In the genomic region with DNA sequence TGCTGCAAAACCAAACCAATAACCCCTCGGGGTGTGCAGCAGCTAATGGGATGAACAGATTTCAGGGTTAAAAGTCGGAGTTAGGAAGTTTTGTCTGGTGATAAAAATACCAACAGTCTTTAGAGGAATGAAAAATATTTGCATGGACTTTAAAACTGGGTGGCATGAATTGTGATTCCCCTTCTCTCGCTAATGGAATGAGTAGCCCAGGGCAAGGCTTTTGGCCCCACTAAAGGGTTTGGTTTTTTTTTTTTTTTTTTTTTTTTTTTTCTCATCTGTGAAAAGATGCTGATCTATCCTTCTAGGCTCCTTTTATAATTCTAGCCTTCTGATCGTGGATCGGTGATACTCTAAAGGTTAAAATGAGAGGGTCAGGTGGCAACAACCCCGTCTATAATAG, we compare ENCODE assay signal across 9 mouse cellular contexts. TPM values are rescaled to one million over a fixed set of nuclear protein-coding genes. Genes with fewer than 3 reads are reported as not detected.
DNase-seq lines count a peak whose midpoint lies in the region; ATAC-seq and TF ChIP-seq lines count a peak whose summit lies in the region.
"Had no signal": no experiment of that assay in that cellular context is flagged by ENCODE, and none has a peak within 500 bp of the region (broad histone marks: within the 10 kb centered on the region; RNA-seq: fewer than 3 reads in every experiment).

No protein-coding gene starts in this region.

- 62% methylated on average over 6 of the region's 6 CpGs for WGBS in heart, embryonic 12.5 days
- 62% methylated on average over 6 of the region's 6 CpGs for WGBS in midbrain, embryonic 10.5 days
- 56% methylated on average over 6 of the region's 6 CpGs for WGBS in midbrain, embryonic 14.5 days
- 59% methylated on average over 6 of the region's 6 CpGs for WGBS in hindbrain, embryonic 12.5 days
- 83% methylated on average over 6 of the region's 6 CpGs for WGBS in small intestine, adult 2 months

- no peak for TF ChIP-seq CTCF in small intestine, adult 2 months (IDR thresholded peaks at IDR 0.05; ENCODE audit: extremely low read depth, insufficient read length, insufficient replicate concordance, low read depth, low read length)

- no peak for DNase-seq in heart, adult 18-20 months
- no peak for DNase-seq in midbrain, embryonic 10.5 days (ENCODE audit: low spot score)
- no peak for DNase-seq in midbrain, embryonic 14.5 days
- no peak for DNase-seq in adrenal gland, postnatal 36 days
- DNase-seq: right cerebral cortex, adult 18-20 months had no signal

- no peak overlapping the region for H3K4me3 ChIP-seq in heart, embryonic 12.5 days
- 0 out of 2 replicates have a peak overlapping the region, but pooled peaks have one; percentile 20 for H3K4me3 ChIP-seq in midbrain, embryonic 10.5 days
- no peak overlapping the region for H3K4me3 ChIP-seq in midbrain, embryonic 14.5 days (replicated peaks; ENCODE audit: low read depth, low read length)
- no peak overlapping the region for H3K4me3 ChIP-seq in hindbrain, embryonic 12.5 days
- H3K4me3 ChIP-seq in small intestine, adult 2 months (ENCODE audit: low read depth, low read length): no peak overlapping the region

- no peak for ATAC-seq in heart, embryonic 12.5 days (ENCODE audit: insufficient number of reproducible peaks, low FRiP score)
- ATAC-seq in midbrain, embryonic 14.5 days (ENCODE audit: low FRiP score, low TSS enrichment): no peak
- no peak for ATAC-seq in hindbrain, embryonic 12.5 days (ENCODE audit: low FRiP score)
- ATAC-seq in inflammation-experienced regulatory T-cells, adult 6 months: no peak

- no peaks in the 10 kb centered on the region for H3K9me3 ChIP-seq in heart, embryonic 12.5 days (replicated peaks)
- H3K9me3 ChIP-seq in midbrain, embryonic 10.5 days (replicated peaks): no peaks in the 10 kb centered on the region
- H3K9me3 ChIP-seq in midbrain, embryonic 14.5 days (ENCODE audit: control insufficient read depth, low read length): no peaks in the 10 kb centered on the region
- H3K9me3 ChIP-seq in hindbrain, embryonic 12.5 days (replicated peaks): no peaks in the 10 kb centered on the region

- H3K9ac ChIP-seq in heart, embryonic 12.5 days: no peak overlapping the region
- H3K9ac ChIP-seq in midbrain, embryonic 14.5 days (replicated peaks; ENCODE audit: low read length): no peak overlapping the region
- no peak overlapping the region for H3K9ac ChIP-seq in hindbrain, embryonic 12.5 days

- H3K36me3 ChIP-seq in heart, embryonic 12.5 days: peaks cover 14% of the 10 kb centered on the region
- peaks cover 10% of the 10 kb centered on the region for H3K36me3 ChIP-seq in midbrain, embryonic 10.5 days
- H3K36me3 ChIP-seq in midbrain, embryonic 14.5 days (ENCODE audit: control insufficient read depth, insufficient read depth, low read length): no peaks in the 10 kb centered on the region
- no peaks in the 10 kb centered on the region for H3K36me3 ChIP-seq in hindbrain, embryonic 12.5 days
- peaks cover 11% of the 10 kb centered on the region for H3K36me3 ChIP-seq in small intestine, adult 2 months (ENCODE audit: control insufficient read depth, insufficient read depth, low read length)

- peak overlapping the region; percentile 55 for H3K27ac ChIP-seq in heart, embryonic 12.5 days (ENCODE audit: poor library complexity, severe bottlenecking)
- H3K27ac ChIP-seq in midbrain, embryonic 10.5 days (replicated peaks): peak overlapping the region; percentile 77; the same call in 1 of the 2 replicates
- no peak overlapping the region for H3K27ac ChIP-seq in midbrain, embryonic 14.5 days (replicated peaks; ENCODE audit: low read depth, low read length)
- peak overlapping the region; percentile 24; the same call in 1 of the 2 replicates for H3K27ac ChIP-seq in hindbrain, embryonic 12.5 days
- peak overlapping the region; percentile 56; the same call in 1 of the 2 replicates for H3K27ac ChIP-seq in small intestine, adult 2 months (ENCODE audit: insufficient read depth, low read depth, low read length)

- H3K27me3 ChIP-seq in heart, embryonic 12.5 days (replicated peaks): no peaks in the 10 kb centered on the region
- H3K27me3 ChIP-seq in midbrain, embryonic 10.5 days (ENCODE audit: low read depth, poor library complexity, severe bottlenecking): peaks cover 45% of the 10 kb centered on the region
- peaks cover 18% of the 10 kb centered on the region; the same call in 1 of the 2 replicates for H3K27me3 ChIP-seq in midbrain, embryonic 14.5 days (ENCODE audit: control insufficient read depth, insufficient read depth, low read length)
- peaks cover 29% of the 10 kb centered on the region for H3K27me3 ChIP-seq in hindbrain, embryonic 12.5 days
- H3K27me3 ChIP-seq in small intestine, adult 2 months (ENCODE audit: control insufficient read depth, insufficient read depth, low read length): no peaks in the 10 kb centered on the region

- TF ChIP-seq POLR2A in small intestine, adult 2 months (IDR thresholded peaks at IDR 0.05; ENCODE audit: low read depth, low read length): no peak

- H3K4me1 ChIP-seq in heart, embryonic 12.5 days (replicated peaks): peaks cover 48% of the 10 kb centered on the region
- H3K4me1 ChIP-seq in midbrain, embryonic 10.5 days: peaks cover 57% of the 10 kb centered on the region
- H3K4me1 ChIP-seq in midbrain, embryonic 14.5 days (ENCODE audit: control insufficient read depth, insufficient read depth, low read length): peaks cover 24% of the 10 kb centered on the region
- H3K4me1 ChIP-seq in hindbrain, embryonic 12.5 days: peaks cover 35% of the 10 kb centered on the region
- peaks cover 21% of the 10 kb centered on the region for H3K4me1 ChIP-seq in small intestine, adult 2 months (ENCODE audit: control insufficient read depth, insufficient read depth, insufficient read length, low read length)

- H3K4me2 ChIP-seq in heart, embryonic 12.5 days: no peak overlapping the region
- H3K4me2 ChIP-seq in midbrain, embryonic 14.5 days (ENCODE audit: low read length): no peak overlapping the region
- H3K4me2 ChIP-seq in hindbrain, embryonic 12.5 days (replicated peaks): 0 out of 2 replicates have a peak overlapping the region, but pooled peaks have one; percentile 30

RNA-seq across cellular contexts. Expression of a gene that starts 6.7 kb away (rescaled TPM):
- 52.6 and 57.1 TPM in 2 replicates for polyA plus RNA-seq in heart, embryonic 12.5 days (2016; fragmentation: Nextera tagmentation; extraction: Ambion mirVana)
- total RNA-seq in heart, adult 18-20 months (2021): 10 to 100 TPM; 14.0 to 16.0 TPM
- polyA plus RNA-seq in midbrain, embryonic 10.5 days (2016; fragmentation: Nextera tagmentation; extraction: Ambion mirVana): 52.1 and 66.0 TPM in 2 replicates
- 20.7 and 25.4 TPM in 2 replicates for polyA plus RNA-seq in midbrain, embryonic 14.5 days (2014; fragmentation: Nextera tagmentation; extraction: Ambion mirVana)
- 38.3 and 39.6 TPM in 2 replicates for polyA plus RNA-seq in hindbrain, embryonic 12.5 days (2016; fragmentation: Nextera tagmentation; extraction: Ambion mirVana)
- polyA plus RNA-seq in small intestine, adult 2 months (2012; rRNA removed): 28.7 and 98.8 TPM in 2 replicates
- polyA plus RNA-seq in inflammation-experienced regulatory T-cells, adult 6 months (2017; shearing (Covaris generic)): 10 to 100 TPM; 32.8 to 52.8 (median 41.2) TPM
- total RNA-seq in adrenal gland, postnatal 36 days (2021): 100 to 1,000 TPM in 1 of 2 experiments, 10 to 100 TPM in 1; 77.1 to 100 TPM
